Mouse (Mus musculus) E14TG2a.4 (cell line): ENCODE results near the gene 2010111I01Rik.

ENCODE experiments used
- CTCF ChIP-seq: conservative IDR thresholded peaks from 2 replicates; pipeline ENCODE4 v1.5.1; 2014; ENCODE audit warnings: low read length
- NANOG ChIP-seq: IDR thresholded peaks from 2 replicates; pipeline ENCODE4 v1.6.1; 2014; ENCODE audit warnings: borderline replicate concordance, low read length, mixed read lengths
- POU5F1 ChIP-seq: IDR thresholded peaks from 2 replicates; pipeline ENCODE4 v1.6.1; 2014; ENCODE audit warnings: low read length, borderline replicate concordance

DNA sequence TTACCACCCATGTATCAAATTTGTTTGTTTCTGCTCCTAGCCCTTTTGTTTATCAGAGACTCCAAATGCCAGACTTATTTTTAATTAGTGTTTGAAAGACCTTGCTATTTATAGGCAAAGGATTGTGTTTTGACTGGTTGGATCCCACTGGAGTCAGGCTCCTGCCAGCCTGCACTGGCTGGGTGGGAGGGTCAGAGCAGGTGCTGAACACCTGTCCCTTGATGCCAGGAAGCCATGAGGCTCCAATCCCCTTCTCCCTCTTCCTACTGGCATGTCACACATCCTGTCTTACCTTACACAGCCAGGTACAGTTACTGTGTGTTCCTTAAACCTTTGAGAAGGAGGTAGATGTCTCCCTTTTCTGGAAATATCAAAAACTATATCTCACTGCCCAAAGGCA lies 318.5 kb downstream of the 2010111I01Rik start:
- TF ChIP-seq CTCF (no peak), POU5F1 (no peak), NANOG (no peak)
